Mouse (Mus musculus): ENCODE results near the gene Arid4a. TPM values are rescaled to one million over a fixed set of nuclear protein-coding genes. Genes with fewer than 3 reads are reported as not detected.
"Not testable (repeated sequence)": the region's sequence is repeated elsewhere in the genome, so short reads cannot be mapped to it uniquely, and the experiment has no call there.

The Arid4a gene
- polyA plus RNA-seq, 1 experiment from 2014 or later, result 26.6 TPM

- Histone ChIP-seq H3K9me3 (replicated peaks) (no peaks in the 10 kb centered on the region), H3K27ac (replicated peaks) (no peak overlapping the region), H3K4me1 (peaks cover 19% of the 10 kb centered on the region), H3K27me3 (ENCODE audit: low read depth, poor library complexity, severe bottlenecking) (no peaks in the 10 kb centered on the region), H3K36me3 (peaks cover 51% of the 10 kb centered on the region), H3K4me3 (no peak overlapping the region)
- no peak for DNase-seq (ENCODE audit: low spot score)
- 90% methylated on average over 8 of the region's 8 CpGs for WGBS
These were observed 3.4 kb downstream of the Arid4a start for GRCm38 (mm10) chr12:71019211-71019610.

GRCm38 (mm10) chr12:71024411-71024810 is 8.6 kb downstream of the Arid4a start:
- 96% methylated on average over 10 of the region's 10 CpGs for WGBS
- peaks cover 96% of the 10 kb centered on the region for H3K36me3 ChIP-seq
- H3K27ac ChIP-seq (replicated peaks), result no peak overlapping the region
- no peaks in the 10 kb centered on the region for H3K9me3 ChIP-seq (replicated peaks)
- no peak for DNase-seq (ENCODE audit: low spot score)
- no peaks in the 10 kb centered on the region for H3K27me3 ChIP-seq (ENCODE audit: low read depth, poor library complexity, severe bottlenecking)
- no peaks in the 10 kb centered on the region for H3K4me1 ChIP-seq
- H3K4me3 ChIP-seq, result no peak overlapping the region

- 96% methylated on average over 8 of the region's 8 CpGs for WGBS
- not testable (repeated sequence) for H3K4me3 ChIP-seq; DNase-seq (ENCODE audit: low spot score); H3K27me3 ChIP-seq (ENCODE audit: low read depth, poor library complexity, severe bottlenecking); H3K4me1 ChIP-seq; H3K9me3 ChIP-seq (replicated peaks); H3K27ac ChIP-seq (replicated peaks)
- H3K36me3 ChIP-seq, result peaks cover 85% of the 10 kb centered on the region
These were observed 12.5 kb downstream of the Arid4a start for GRCm38 (mm10) chr12:71028265-71028664.

GRCm38 (mm10) chr12:71030260-71030659 is 14.5 kb downstream of the Arid4a start:
- H3K4me1 ChIP-seq, result no peaks in the 10 kb centered on the region
- H3K36me3 ChIP-seq, result peaks cover 72% of the 10 kb centered on the region
- H3K27ac ChIP-seq (replicated peaks), result no peak overlapping the region
- no peak for DNase-seq (ENCODE audit: low spot score)
- no peak overlapping the region for H3K4me3 ChIP-seq
- WGBS, result 94% methylated on average over 8 of the region's 8 CpGs
- H3K9me3 ChIP-seq (replicated peaks), result no peaks in the 10 kb centered on the region
- no peaks in the 10 kb centered on the region for H3K27me3 ChIP-seq (ENCODE audit: low read depth, poor library complexity, severe bottlenecking)

- no peaks in the 10 kb centered on the region for H3K27me3 ChIP-seq (ENCODE audit: low read depth, poor library complexity, severe bottlenecking)
- H3K36me3 ChIP-seq, result peaks cover 67% of the 10 kb centered on the region
- H3K4me1 ChIP-seq, result no peaks in the 10 kb centered on the region
- H3K27ac ChIP-seq (replicated peaks), result no peak overlapping the region
- DNase-seq (ENCODE audit: low spot score), result no peak
- no peaks in the 10 kb centered on the region for H3K9me3 ChIP-seq (replicated peaks)
- 95% methylated on average over 5 of the region's 5 CpGs for whole genome bisulfite sequencing
- H3K4me3 ChIP-seq, result no peak overlapping the region
These were observed 14.9 kb downstream of the Arid4a start for GRCm38 (mm10) chr12:71030722-71031121.

GRCm38 (mm10) chr12:71035826-71036225 is 20.0 kb downstream of the Arid4a start:
- 88% methylated on average over 4 of the region's 4 CpGs for WGBS
- Histone ChIP-seq H3K36me3 (peaks cover 68% of the 10 kb centered on the region), H3K9me3 (replicated peaks) (no peaks in the 10 kb centered on the region), H3K27me3 (ENCODE audit: low read depth, poor library complexity, severe bottlenecking) (no peaks in the 10 kb centered on the region), H3K4me1 (no peaks in the 10 kb centered on the region), H3K4me3 (no peak overlapping the region), H3K27ac (replicated peaks) (no peak overlapping the region)
- DNase-seq (ENCODE audit: low spot score), result no peak

- 89% methylated on average over 12 of the region's 12 CpGs for WGBS
- no peak overlapping the region for H3K4me3 ChIP-seq
- no peak for DNase-seq (ENCODE audit: low spot score)
- no peaks in the 10 kb centered on the region for H3K27me3 ChIP-seq (ENCODE audit: low read depth, poor library complexity, severe bottlenecking)
- H3K9me3 ChIP-seq (replicated peaks), result no peaks in the 10 kb centered on the region
- peaks cover 73% of the 10 kb centered on the region for H3K36me3 ChIP-seq
- H3K27ac ChIP-seq (replicated peaks), result no peak overlapping the region
- no peaks in the 10 kb centered on the region for H3K4me1 ChIP-seq
These were observed 21.1 kb downstream of the Arid4a start for GRCm38 (mm10) chr12:71036729-71037404.

- Histone ChIP-seq H3K4me1 (no peaks in the 10 kb centered on the region), H3K27me3 (ENCODE audit: low read depth, poor library complexity, severe bottlenecking) (no peaks in the 10 kb centered on the region), H3K27ac (replicated peaks) (no peak overlapping the region), H3K9me3 (replicated peaks) (no peaks in the 10 kb centered on the region), H3K4me3 (no peak overlapping the region), H3K36me3 (peaks cover 83% of the 10 kb centered on the region)
- DNase-seq (ENCODE audit: low spot score), result no peak
- 88% methylated on average over 7 of the region's 7 CpGs for WGBS
These were observed 24.7 kb downstream of the Arid4a start for GRCm38 (mm10) chr12:71040462-71040861.

GRCm38 (mm10) chr12:71042451-71042850 is 26.7 kb downstream of the Arid4a start:
- Histone ChIP-seq H3K9me3 (replicated peaks) (no peaks in the 10 kb centered on the region; the same call in 1 of the 2 replicates), H3K4me3 (no peak overlapping the region), H3K27ac (replicated peaks) (no peak overlapping the region), H3K36me3 (peaks cover 85% of the 10 kb centered on the region), H3K4me1 (peaks cover 1% of the 10 kb centered on the region; the same call in 1 of the 2 replicates), H3K27me3 (ENCODE audit: low read depth, poor library complexity, severe bottlenecking) (no peaks in the 10 kb centered on the region)
- WGBS, result 96% methylated on average over 1 of the region's 1 CpGs
- DNase-seq (ENCODE audit: low spot score), result no peak

- Histone ChIP-seq H3K36me3 (peaks cover 74% of the 10 kb centered on the region), H3K4me1 (peaks cover 11% of the 10 kb centered on the region), H3K27me3 (ENCODE audit: low read depth, poor library complexity, severe bottlenecking) (no peaks in the 10 kb centered on the region), H3K9me3 (replicated peaks) (no peaks in the 10 kb centered on the region; the same call in 1 of the 2 replicates), H3K27ac (replicated peaks) (no peak overlapping the region), H3K4me3 (no peak overlapping the region)
- 95% methylated on average over 3 of the region's 3 CpGs for WGBS
- DNase-seq (ENCODE audit: low spot score), result no peak
These were observed 27.8 kb downstream of the Arid4a start for GRCm38 (mm10) chr12:71043571-71043970.

GRCm38 (mm10) chr12:71044488-71044887 is 28.7 kb downstream of the Arid4a start:
- 98% methylated on average over 2 of the region's 2 CpGs for WGBS
- no peak for DNase-seq (ENCODE audit: low spot score)
- Histone ChIP-seq H3K27me3 (ENCODE audit: low read depth, poor library complexity, severe bottlenecking) (no peaks in the 10 kb centered on the region), H3K27ac (replicated peaks) (no peak overlapping the region), H3K4me3 (no peak overlapping the region), H3K9me3 (replicated peaks) (no peaks in the 10 kb centered on the region; the same call in 1 of the 2 replicates), H3K36me3 (peaks cover 65% of the 10 kb centered on the region), H3K4me1 (peaks cover 11% of the 10 kb centered on the region)

GRCm38 (mm10) chr12:71046501-71046900 is 30.7 kb downstream of the Arid4a start:
- Histone ChIP-seq H3K9me3 (replicated peaks) (no peaks in the 10 kb centered on the region; the same call in 1 of the 2 replicates), H3K27ac (replicated peaks) (no peak overlapping the region), H3K27me3 (ENCODE audit: low read depth, poor library complexity, severe bottlenecking) (no peaks in the 10 kb centered on the region), H3K36me3 (peaks cover 47% of the 10 kb centered on the region), H3K4me1 (peaks cover 11% of the 10 kb centered on the region), H3K4me3 (no peak overlapping the region)
- 96% methylated on average over 4 of the region's 4 CpGs for WGBS
- DNase-seq (ENCODE audit: low spot score), result no peak

GRCm38 (mm10) chr12:71047473-71048078 is 31.8 kb downstream of the Arid4a start:
- Histone ChIP-seq H3K9me3 (replicated peaks) (no peaks in the 10 kb centered on the region; the same call in 1 of the 2 replicates), H3K27ac (replicated peaks) (peak overlapping the region; percentile 78), H3K4me3 (0 out of 2 replicates have a peak overlapping the region, but pooled peaks have one; percentile 16), H3K4me1 (peaks cover 11% of the 10 kb centered on the region), H3K27me3 (ENCODE audit: low read depth, poor library complexity, severe bottlenecking) (no peaks in the 10 kb centered on the region), H3K36me3 (peaks cover 36% of the 10 kb centered on the region)
- DNase-seq (ENCODE audit: low spot score), result no peak
- 83% methylated on average over 8 of the region's 8 CpGs for WGBS

Measured in midbrain, embryonic 10.5 days (tissue).